Mouse (Mus musculus) embryonic fibroblast, embryonic 13.5 days (primary cell): ENCODE measurements around the gene Amz2.

Source experiments
- CTCF ChIP-seq: IDR thresholded peaks from 2 replicates; pipeline ENCODE4 v1.5.1; 2011; ENCODE audit warnings: mild to moderate bottlenecking, control low read depth, low read length, moderate library complexity, borderline replicate concordance; ENCODE audit not compliant: insufficient read depth
- POLR2A ChIP-seq: IDR thresholded peaks from 2 replicates; pipeline ENCODE4 v1.6.1; 2011; ENCODE audit warnings: low read depth, mild to moderate bottlenecking, control low read depth, low read length, moderate library complexity

- TF ChIP-seq POLR2A: no peak
- TF ChIP-seq CTCF: no peak
Observed at GRCm38 (mm10) chr11:109466987-109467386, 41.2 kb downstream of the Amz2 start.
